Mouse (Mus musculus) C2C12 (cell line): ENCODE results near the gene Trpv4. TPM values are rescaled to one million over a fixed set of nuclear protein-coding genes. Genes with fewer than 3 reads are reported as not detected.

ENCODE experiments used
- H3K27me3 ChIP-seq: one replicate; pipeline ENCODE4 v1.6.1; 2011; ENCODE audit not compliant: control insufficient read depth, insufficient read depth, insufficient read length
- H3K36me3 ChIP-seq: one replicate; pipeline ENCODE4 v1.6.1; 2011; ENCODE audit not compliant: control insufficient read depth, insufficient read depth
- H3K4me3 ChIP-seq: one replicate; pipeline ENCODE4 v1.5.1; 2011; ENCODE audit warnings: mild to moderate bottlenecking, control low read depth; ENCODE audit not compliant: poor library complexity, insufficient read depth, severe bottlenecking
- H3K79me2 ChIP-seq: one replicate; pipeline ENCODE4 v1.6.1; 2011; ENCODE audit not compliant: control insufficient read depth, insufficient read depth
- H3K79me3 ChIP-seq: one replicate; pipeline ENCODE4 v1.6.1; 2011; ENCODE audit warnings: low read depth, control low read depth
- H3ac ChIP-seq: one replicate; pipeline ENCODE3; 2011; ENCODE audit warnings: low read depth; ENCODE audit not compliant: control insufficient read depth, insufficient read length
- CEBPB ChIP-seq: IDR thresholded peaks from one replicate; pipeline ENCODE4 v1.6.1; 2011; ENCODE audit warnings: low read depth, mild to moderate bottlenecking, control low read depth, moderate library complexity
- CTCF ChIP-seq: IDR thresholded peaks from one replicate; pipeline ENCODE4 v1.5.1; 2011; ENCODE audit not compliant: control insufficient read depth, insufficient read depth, insufficient read length
- FOSL1 ChIP-seq: IDR thresholded peaks from one replicate; pipeline ENCODE4 v1.8.0; 2011; ENCODE audit warnings: mild to moderate bottlenecking, low read length; ENCODE audit not compliant: poor library complexity, insufficient read depth, severe bottlenecking
- MAX ChIP-seq: IDR thresholded peaks from one replicate; pipeline ENCODE4 v1.6.1; 2011; ENCODE audit warnings: mild to moderate bottlenecking, control low read depth
- MYOD1 ChIP-seq: IDR thresholded peaks from one replicate; pipeline ENCODE4 v1.6.1; 2011; ENCODE audit warnings: low read depth; ENCODE audit not compliant: control insufficient read depth, insufficient read length
- MYOG ChIP-seq: IDR thresholded peaks from one replicate; pipeline ENCODE4 v1.6.1; 2011; ENCODE audit not compliant: control insufficient read depth, insufficient read length; ENCODE audit errors: extremely low read depth
- USF1 ChIP-seq: IDR thresholded peaks from one replicate; pipeline ENCODE4 v1.6.1; 2011; ENCODE audit warnings: low read depth, mild to moderate bottlenecking, control low read depth, moderate library complexity
- polyA plus RNA-seq: library from polyadenylated mRNA; unstranded; fragments of >200 nt; fragmentation: generic; extraction: Trizol; gene quantifications from one replicate; pipeline ENCODE4 v1.2.1, GENCODE M21; 2012; ENCODE audit warnings: missing spikeins

Gene Trpv4
- polyA plus RNA-seq, 1 experiment: 0.55 TPM

DNA sequence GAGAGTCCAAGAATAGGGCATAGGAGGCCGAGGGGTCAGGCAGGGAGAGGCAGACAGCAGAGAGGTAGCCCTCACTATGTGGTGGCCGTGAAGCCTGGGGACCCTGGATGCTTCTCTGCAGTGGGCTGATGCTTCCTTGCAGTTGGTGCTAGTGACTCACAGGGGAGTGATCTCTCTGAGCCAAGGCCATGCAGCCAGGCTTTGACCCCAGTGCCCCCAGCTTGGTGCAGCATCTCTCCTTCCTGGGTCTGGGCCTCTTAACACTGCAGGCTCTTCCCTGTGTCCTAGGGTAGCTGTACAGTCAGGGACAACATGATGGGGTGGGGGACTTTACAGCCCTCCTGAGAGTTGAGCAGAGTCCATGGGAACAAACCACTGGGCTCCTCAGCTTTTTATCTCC is 68.8 kb downstream of the Trpv4 start:
- Histone ChIP-seq H3K4me3 (no peak overlapping the region), H3K36me3 (no peaks in the 10 kb centered on the region), H3K79me3 (no peaks in the 10 kb centered on the region), H3K79me2 (no peaks in the 10 kb centered on the region), H3ac (no peak overlapping the region), H3K27me3 (peaks cover 71% of the 10 kb centered on the region)
- TF ChIP-seq USF1: no peak
- TF ChIP-seq MAX: no peak
- TF ChIP-seq CEBPB: no peak
- TF ChIP-seq FOSL1: no peak
- no peak for TF ChIP-seq MYOD1
- no peak for TF ChIP-seq CTCF
- no peak for TF ChIP-seq MYOG

DNA sequence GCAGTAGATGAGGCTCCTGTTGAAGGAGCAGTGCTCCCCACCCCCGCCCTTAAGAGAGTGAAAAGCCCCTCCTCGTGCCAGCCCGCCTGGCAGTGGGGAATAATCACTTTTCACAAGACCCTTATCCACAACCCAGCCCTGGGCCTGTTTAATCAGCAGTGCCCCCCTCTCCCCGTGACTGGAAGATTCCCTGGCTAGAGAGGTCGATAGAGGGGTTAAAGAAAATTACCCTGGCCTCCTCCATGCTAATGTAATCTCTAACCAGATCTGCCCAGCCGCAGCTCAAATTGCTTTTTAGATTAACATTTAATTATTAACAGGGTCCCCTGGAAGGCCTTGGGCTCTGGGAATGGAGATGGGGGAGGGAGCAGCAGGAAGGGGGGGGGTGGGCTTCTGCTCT is 69.2 kb downstream of the Trpv4 start:
- Histone ChIP-seq H3ac (no peak overlapping the region), H3K4me3 (no peak overlapping the region), H3K79me3 (no peaks in the 10 kb centered on the region), H3K27me3 (peaks cover 71% of the 10 kb centered on the region), H3K79me2 (no peaks in the 10 kb centered on the region), H3K36me3 (no peaks in the 10 kb centered on the region)
- TF ChIP-seq MYOD1 (no peak), CTCF (no peak), FOSL1 (no peak), USF1 (no peak), MYOG (no peak), MAX (no peak)

DNA sequence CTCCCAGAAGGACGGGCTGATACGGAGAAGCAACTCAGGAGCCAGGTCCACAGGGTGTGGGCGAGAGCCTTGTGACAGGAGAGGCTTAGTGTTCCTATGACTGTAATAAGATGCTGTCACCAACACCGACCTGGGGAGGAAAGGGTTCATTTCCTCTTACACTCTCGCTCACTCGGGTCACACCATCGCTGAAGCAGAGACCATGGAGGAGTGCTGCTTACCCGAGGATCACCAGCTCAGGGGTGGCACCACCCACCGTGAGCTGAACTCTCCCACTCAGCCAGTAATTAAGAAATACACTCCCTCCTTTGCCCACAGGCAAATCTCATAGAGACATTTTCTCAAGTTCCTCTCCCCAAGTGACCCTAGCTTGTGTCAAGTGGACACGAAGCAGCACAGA is 69.8 kb downstream of the Trpv4 start:
- Histone ChIP-seq H3K27me3 (peaks cover 71% of the 10 kb centered on the region), H3K4me3 (no peak overlapping the region), H3K79me2 (no peaks in the 10 kb centered on the region), H3ac (no peak overlapping the region), H3K36me3 (no peaks in the 10 kb centered on the region), H3K79me3 (no peaks in the 10 kb centered on the region)
- TF ChIP-seq USF1 (no peak), CTCF (no peak), MYOG (no peak), CEBPB (no peak), FOSL1 (no peak)

DNA sequence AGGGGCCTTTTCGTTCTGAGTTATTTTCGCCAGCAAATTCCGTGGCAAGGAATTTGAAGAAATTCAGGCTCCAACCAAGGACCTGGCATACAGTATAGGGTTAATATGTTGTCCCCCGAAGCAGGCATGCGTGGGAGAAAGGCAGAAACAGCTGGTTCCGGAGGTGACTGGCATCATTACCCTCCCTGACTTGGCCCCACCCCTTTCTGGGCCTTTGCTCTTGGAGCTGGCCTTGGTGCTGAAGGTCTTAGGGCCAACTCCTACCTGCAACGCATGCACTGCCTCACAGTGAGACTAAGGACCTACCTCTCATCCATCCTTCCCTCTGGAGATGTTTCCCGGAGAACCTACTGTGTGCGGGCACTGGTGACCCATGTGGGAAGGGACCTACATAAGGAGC is 70.3 kb downstream of the Trpv4 start:
- Histone ChIP-seq H3K79me2 (no peaks in the 10 kb centered on the region), H3K4me3 (no peak overlapping the region), H3ac (no peak overlapping the region), H3K36me3 (no peaks in the 10 kb centered on the region), H3K27me3 (peaks cover 71% of the 10 kb centered on the region), H3K79me3 (no peaks in the 10 kb centered on the region)
- TF ChIP-seq USF1 (no peak), CTCF (no peak), MYOG (no peak), CEBPB (no peak), MAX (no peak), MYOD1 (no peak), FOSL1 (no peak)

DNA sequence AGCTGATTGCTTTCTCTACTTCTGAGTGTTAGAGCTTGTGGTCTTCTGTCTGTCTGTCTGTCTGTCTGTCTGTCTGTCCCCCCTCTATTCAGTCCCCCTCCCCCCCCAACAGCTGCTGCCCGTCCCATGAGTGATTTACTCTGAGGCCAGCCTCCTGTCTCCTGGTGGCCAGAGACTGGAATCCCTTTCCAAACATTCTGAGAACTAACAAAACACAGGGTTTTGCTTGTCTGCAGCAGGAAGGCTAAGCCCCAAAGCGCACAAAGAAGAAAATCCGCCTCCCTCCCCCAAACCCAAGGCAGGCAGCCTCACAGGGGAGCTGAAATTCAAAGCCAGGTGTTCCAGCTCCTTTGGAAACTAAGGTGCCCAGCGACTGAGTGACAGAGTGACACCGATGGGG is 72.5 kb downstream of the Trpv4 start:
- Histone ChIP-seq H3K27me3 (peaks cover 72% of the 10 kb centered on the region), H3K4me3 (no peak overlapping the region), H3K79me3 (no peaks in the 10 kb centered on the region), H3K36me3 (no peaks in the 10 kb centered on the region), H3ac (no peak overlapping the region), H3K79me2 (no peaks in the 10 kb centered on the region)
- no peak for TF ChIP-seq CTCF
- no peak for TF ChIP-seq MAX
- no peak for TF ChIP-seq MYOD1
- TF ChIP-seq CEBPB: no peak
- TF ChIP-seq USF1: no peak
- TF ChIP-seq FOSL1: no peak
- TF ChIP-seq MYOG: no peak
